Mouse (Mus musculus) MEL (cell line): ENCODE data around the gene Prss27.

Experiments used
- EP300 ChIP-seq, 2 experiments: IDR thresholded peaks; 2 replicates each; pipeline ENCODE4 v1.6.1; 2011; ENCODE audit warnings: improper control_type of control experiment in 2 of 2, low read length in 2 of 2, low read depth in 1 of 2, mild to moderate bottlenecking in 1 of 2
- POLR2A ChIP-seq, 2 experiments: IDR thresholded peaks; 2 replicates each; pipeline ENCODE4 v1.6.1; 2011 to 2012; ENCODE audit warnings: low read length in 2 of 2, mild to moderate bottlenecking in 2 of 2, control low read depth in 1 of 2, improper control_type of control experiment in 1 of 2, low read depth in 1 of 2, moderate library complexity in 1 of 2; ENCODE audit not compliant: control insufficient read depth in 1 of 2, insufficient read depth in 1 of 2, poor library complexity in 1 of 2

DNA sequence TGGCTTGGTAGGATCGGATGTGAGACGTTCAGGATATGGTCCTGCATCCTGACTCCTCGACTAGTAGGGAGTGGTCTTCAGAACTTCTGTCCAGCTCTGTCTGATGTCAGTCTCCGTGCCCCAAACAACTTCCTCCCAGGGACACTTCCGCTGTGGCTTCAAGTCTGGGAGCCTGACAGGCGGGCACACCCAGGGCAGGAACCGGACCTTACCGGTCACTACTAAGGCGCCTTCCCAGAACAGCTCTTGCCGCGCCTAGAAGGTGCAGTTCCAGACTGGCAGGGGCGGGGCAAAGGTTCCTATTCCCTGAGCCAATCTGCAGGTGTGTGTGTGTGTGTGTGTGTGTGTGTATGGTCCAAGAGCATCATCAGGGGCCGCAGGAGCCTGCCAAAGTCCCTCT, 584 bp upstream of the Prss27 start:
- no peak for TF ChIP-seq POLR2A (IDR thresholded peaks at IDR 0.05; ENCODE audit: control insufficient read depth in 1 of 2, insufficient read depth in 1 of 2, low read depth in 1 of 2, low read length in 2 of 2, poor library complexity in 1 of 2)
- no peak for TF ChIP-seq EP300 (IDR thresholded peaks at IDR 0.05; ENCODE audit: low read depth in 1 of 2, low read length in 2 of 2)
